Mouse (Mus musculus) myocyte (in vitro differentiated cells): ENCODE data around the gene Rhod. TPM values are rescaled to one million over a fixed set of nuclear protein-coding genes. Genes with fewer than 3 reads are reported as not detected.

Experiments
- H3K27me3 ChIP-seq: one replicate; pipeline ENCODE4 v1.6.1; 2011; ENCODE audit not compliant: control insufficient read depth, insufficient read depth, insufficient read length
- H3K36me3 ChIP-seq: one replicate; pipeline ENCODE4 v1.6.1; 2011; ENCODE audit not compliant: control insufficient read depth, insufficient read depth
- H3K4me2 ChIP-seq: one replicate; pipeline ENCODE4 v1.6.1; 2011; ENCODE audit warnings: low read depth, control low read depth
- H3K4me3 ChIP-seq: one replicate; pipeline ENCODE4 v1.5.1; 2011; ENCODE audit warnings: mild to moderate bottlenecking, control low read depth, moderate library complexity
- H3K79me2 ChIP-seq: one replicate; pipeline ENCODE4 v1.6.1; 2011; ENCODE audit not compliant: control insufficient read depth, insufficient read depth
- H3ac ChIP-seq: one replicate; pipeline ENCODE4 v1.6.1; 2011; ENCODE audit not compliant: control insufficient read depth, insufficient read length
- CEBPB ChIP-seq: IDR thresholded peaks from 2 replicates; pipeline ENCODE4 v1.6.1; 2011; ENCODE audit warnings: mild to moderate bottlenecking, moderate library complexity; ENCODE audit not compliant: poor library complexity, insufficient read depth, severe bottlenecking
- E2F4 ChIP-seq: IDR thresholded peaks from one replicate; pipeline ENCODE4 v1.6.1; 2011; ENCODE audit warnings: mild to moderate bottlenecking, control low read depth, moderate library complexity; ENCODE audit not compliant: insufficient read depth
- MAX ChIP-seq: IDR thresholded peaks from one replicate; pipeline ENCODE4 v1.6.1; 2011; ENCODE audit warnings: low read depth, mild to moderate bottlenecking, control low read depth
- MYOD1 ChIP-seq, 3 experiments: IDR thresholded peaks; one replicate each; pipeline ENCODE4 v1.6.1; 2011; ENCODE audit warnings: control low read depth in 2 of 3, low read depth in 2 of 3, mild to moderate bottlenecking in 2 of 3, moderate library complexity in 1 of 3; ENCODE audit not compliant: insufficient read length in 2 of 3, control insufficient read depth in 1 of 3
- MYOG ChIP-seq, 3 experiments: IDR thresholded peaks; one replicate each; pipeline ENCODE4 v1.6.1; 2011; ENCODE audit warnings: control low read depth in 2 of 3, low read depth in 2 of 3, mild to moderate bottlenecking in 2 of 3; ENCODE audit not compliant: insufficient read length in 2 of 3, control insufficient read depth in 1 of 3, insufficient read depth in 1 of 3
- POLR2A ChIP-seq: IDR thresholded peaks from one replicate; pipeline ENCODE4 v1.6.1; 2011; ENCODE audit warnings: low read depth, mild to moderate bottlenecking, control low read depth, moderate library complexity; ENCODE audit not compliant: insufficient read length
- POLR2AphosphoS2 ChIP-seq: IDR thresholded peaks from one replicate; pipeline ENCODE4 v1.6.1; 2011; ENCODE audit warnings: low read depth, control low read depth; ENCODE audit not compliant: insufficient read length
- REST ChIP-seq: IDR thresholded peaks from one replicate; pipeline ENCODE4 v1.6.1; 2011; ENCODE audit warnings: mild to moderate bottlenecking, control low read depth, moderate library complexity; ENCODE audit not compliant: insufficient read depth, insufficient read length
- SRF ChIP-seq: IDR thresholded peaks from one replicate; pipeline ENCODE4 v1.6.1; 2011; ENCODE audit warnings: low read depth; ENCODE audit not compliant: control insufficient read depth, insufficient read length
- TCF12 ChIP-seq: IDR thresholded peaks from one replicate; pipeline ENCODE4 v1.6.1; 2011; ENCODE audit warnings: mild to moderate bottlenecking, control low read depth; ENCODE audit not compliant: poor library complexity, insufficient read depth, severe bottlenecking
- TCF3 ChIP-seq: IDR thresholded peaks from one replicate; pipeline ENCODE4 v1.6.1; 2011; ENCODE audit warnings: low read depth, control low read depth; ENCODE audit not compliant: insufficient read length
- USF1 ChIP-seq: IDR thresholded peaks from one replicate; pipeline ENCODE4 v1.6.1; 2011; ENCODE audit warnings: low read depth, mild to moderate bottlenecking, control low read depth, moderate library complexity
- polyA plus RNA-seq: library from polyadenylated mRNA; unstranded; fragments of >200 nt; fragmentation: generic; extraction: Trizol; gene quantifications from one replicate; pipeline ENCODE4 v1.2.1, GENCODE M21; 2012; ENCODE audit warnings: missing spikeins

Rhod gene
- polyA plus RNA-seq, 1 experiment, result 51.1 TPM

DNA sequence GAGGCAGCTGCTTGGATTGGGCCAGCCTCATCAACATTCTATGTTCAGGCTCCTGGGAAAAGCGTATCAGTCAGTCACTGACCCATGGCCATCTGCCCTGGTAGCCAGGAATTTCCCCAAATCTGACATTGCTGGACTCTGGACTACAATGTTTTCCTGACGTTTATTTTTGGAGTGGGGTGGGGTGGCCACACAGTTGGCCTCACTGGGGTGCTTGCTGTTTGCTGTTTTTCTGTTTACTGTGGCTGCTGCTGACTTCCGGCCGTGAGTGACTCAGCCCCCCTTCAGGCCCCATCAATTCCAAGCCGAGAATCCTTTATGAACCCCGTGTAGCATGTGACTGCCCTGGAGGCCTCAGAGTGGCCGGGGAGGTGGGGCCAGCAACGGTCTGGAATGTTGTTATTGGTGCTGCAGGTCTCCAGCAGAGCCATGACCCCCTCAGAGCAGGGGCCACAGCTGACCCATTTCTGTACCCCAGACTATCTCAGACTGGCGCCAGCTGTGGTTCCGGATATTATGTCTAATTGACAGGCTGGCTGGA is 2.5 kb upstream of the Rhod start:
- Histone ChIP-seq H3K36me3 (peaks cover 3% of the 10 kb centered on the region), H3K79me2 (peaks cover 11% of the 10 kb centered on the region), H3K4me3 (peak overlapping the region; percentile 77), H3K4me2 (peak overlapping the region; percentile 93), H3ac (no peak overlapping the region), H3K27me3 (no peaks in the 10 kb centered on the region)
- TF ChIP-seq REST, result no peak
- peak; percentile 9 for TF ChIP-seq POLR2A
- peak; percentile 71 for TF ChIP-seq USF1
- TF ChIP-seq MYOD1 (IDR thresholded peaks at IDR 0.05; ENCODE audit: control insufficient read depth in 1 of 3, insufficient read length in 2 of 3, low read depth in 2 of 3), result peak in 2 of 3 experiments; percentile 7 to 65
- TF ChIP-seq MYOG (IDR thresholded peaks at IDR 0.05; ENCODE audit: control insufficient read depth in 1 of 3, insufficient read depth in 1 of 3, insufficient read length in 2 of 3, low read depth in 2 of 3), result peak in 1 of 3 experiments; percentile 32

DNA sequence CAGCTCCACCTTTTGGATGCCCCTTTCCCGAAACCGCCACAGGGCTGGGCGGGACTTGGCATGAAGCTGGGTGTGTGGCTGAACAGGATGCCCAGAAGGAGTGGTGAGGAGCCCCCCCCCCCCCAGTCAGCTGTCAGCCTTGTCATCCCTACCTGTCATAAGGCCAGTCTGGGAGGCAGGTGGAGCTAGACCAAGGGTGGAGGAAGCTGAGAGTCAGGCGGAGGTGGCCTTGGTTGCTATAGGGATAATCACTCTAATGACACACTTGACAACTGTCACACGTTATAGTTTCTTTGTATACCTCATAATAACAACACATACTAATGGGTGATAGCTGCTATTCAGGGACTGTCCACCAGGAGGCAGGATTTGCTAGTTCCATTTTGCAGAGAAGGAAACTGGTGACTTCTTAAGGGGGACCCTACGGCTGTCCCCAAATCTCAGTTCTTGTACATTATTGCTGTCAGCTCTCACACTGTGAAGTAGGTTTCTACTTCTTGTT is 1.9 kb upstream of the Rhod start:
- Histone ChIP-seq H3K79me2 (peaks cover 11% of the 10 kb centered on the region), H3K4me3 (peak overlapping the region; percentile 77), H3K4me2 (peak overlapping the region; percentile 93), H3K36me3 (no peaks in the 10 kb centered on the region), H3K27me3 (no peaks in the 10 kb centered on the region), H3ac (no peak overlapping the region)
- TF ChIP-seq POLR2AphosphoS2 (no peak), MYOG (IDR thresholded peaks at IDR 0.05; ENCODE audit: control insufficient read depth in 1 of 3, insufficient read depth in 1 of 3, insufficient read length in 2 of 3, low read depth in 2 of 3) (peak in 2 of 3 experiments; percentile 76 to 93), SRF (no peak), CEBPB (no peak), TCF12 (peak; percentile 50), MYOD1 (IDR thresholded peaks at IDR 0.05; ENCODE audit: control insufficient read depth in 1 of 3, insufficient read length in 2 of 3, low read depth in 2 of 3) (peak; percentile 79 to 99 (median 94)), E2F4 (no peak), TCF3 (peak; percentile 60)

GRCm38 (mm10) chr19:4440222-4440621 is 990 bp upstream of the Rhod start:
- no peak for TF ChIP-seq MYOG (IDR thresholded peaks at IDR 0.05; ENCODE audit: control insufficient read depth in 1 of 3, insufficient read depth in 1 of 3, insufficient read length in 2 of 3, low read depth in 2 of 3)
- no peak for TF ChIP-seq POLR2A
- TF ChIP-seq USF1, result no peak
- TF ChIP-seq E2F4, result no peak
- TF ChIP-seq TCF12, result no peak
- no peak for TF ChIP-seq MAX
- TF ChIP-seq CEBPB, result no peak
- TF ChIP-seq TCF3, result no peak
- no peak for TF ChIP-seq SRF
- no peak for TF ChIP-seq MYOD1 (IDR thresholded peaks at IDR 0.05; ENCODE audit: control insufficient read depth in 1 of 3, insufficient read length in 2 of 3, low read depth in 2 of 3)
- no peak for TF ChIP-seq POLR2AphosphoS2
- no peak for TF ChIP-seq REST
- peak overlapping the region; percentile 77 for H3K4me3 ChIP-seq

DNA sequence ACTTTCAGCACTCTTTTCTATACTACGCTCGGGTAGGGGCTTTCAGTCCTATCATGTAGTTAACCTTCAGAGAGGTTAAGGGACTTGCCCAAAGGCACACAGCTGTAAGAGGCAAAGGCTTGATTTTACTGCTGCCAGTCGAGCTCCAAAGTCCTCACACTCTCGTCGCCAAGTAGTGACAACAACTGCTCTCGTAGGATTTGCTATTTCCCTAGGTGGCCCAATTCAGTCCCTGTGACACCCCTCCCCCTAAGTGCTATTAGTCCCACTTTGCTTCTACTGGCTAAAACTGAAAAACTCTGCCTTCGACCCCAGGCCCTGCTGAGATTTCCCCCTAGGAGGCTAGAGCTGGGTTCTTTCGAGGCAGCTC is 456 bp downstream of the Rhod start:
- Histone ChIP-seq H3K36me3 (no peaks in the 10 kb centered on the region), H3K27me3 (no peaks in the 10 kb centered on the region), H3K4me3 (peak overlapping the region; percentile 77), H3ac (peak overlapping the region; percentile 16), H3K4me2 (peak overlapping the region; percentile 85), H3K79me2 (peaks cover 16% of the 10 kb centered on the region)
- TF ChIP-seq REST, result no peak
- no peak for TF ChIP-seq CEBPB
- TF ChIP-seq SRF, result no peak
- no peak for TF ChIP-seq MYOG (IDR thresholded peaks at IDR 0.05; ENCODE audit: control insufficient read depth in 1 of 3, insufficient read depth in 1 of 3, insufficient read length in 2 of 3, low read depth in 2 of 3)
- TF ChIP-seq MYOD1 (IDR thresholded peaks at IDR 0.05; ENCODE audit: control insufficient read depth in 1 of 3, insufficient read length in 2 of 3, low read depth in 2 of 3), result no peak
- TF ChIP-seq TCF3, result no peak
- no peak for TF ChIP-seq MAX
- TF ChIP-seq POLR2AphosphoS2, result no peak
- TF ChIP-seq POLR2A, result no peak
- no peak for TF ChIP-seq USF1
- TF ChIP-seq E2F4, result no peak
- no peak for TF ChIP-seq TCF12

More at GRCm38 (mm10) chr19:4440222-4440621, 990 bp upstream of the Rhod start:
- H3ac ChIP-seq, result no peak overlapping the region
- H3K36me3 ChIP-seq, result no peaks in the 10 kb centered on the region
- no peaks in the 10 kb centered on the region for H3K27me3 ChIP-seq
- peak overlapping the region; percentile 93 for H3K4me2 ChIP-seq
- peaks cover 16% of the 10 kb centered on the region for H3K79me2 ChIP-seq

DNA sequence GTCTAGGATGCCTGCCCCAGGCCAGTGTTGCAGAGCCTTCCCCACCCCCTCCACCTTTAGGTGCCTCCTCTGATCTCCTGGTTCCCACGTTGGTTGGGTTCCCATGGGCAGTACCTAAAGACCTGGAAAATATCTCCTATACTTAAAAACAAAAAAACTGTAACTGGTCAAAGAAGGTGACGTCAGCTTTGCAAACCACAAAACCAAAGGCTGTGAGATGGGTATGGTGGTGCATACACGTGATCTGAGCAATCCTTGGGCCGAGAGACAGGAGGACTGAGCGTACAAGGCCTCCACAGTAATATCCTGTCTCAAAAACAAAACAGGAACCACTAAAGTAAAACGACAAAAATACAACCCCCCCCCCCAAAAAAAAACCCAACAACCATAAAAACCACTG is 1.3 kb downstream of the Rhod start:
- no peaks in the 10 kb centered on the region for H3K27me3 ChIP-seq
- no peak overlapping the region for H3ac ChIP-seq
- H3K36me3 ChIP-seq, result no peaks in the 10 kb centered on the region
- peaks cover 16% of the 10 kb centered on the region for H3K79me2 ChIP-seq
- H3K4me2 ChIP-seq, result peak overlapping the region; percentile 85
- TF ChIP-seq USF1 (peak; percentile 69), TCF3 (no peak)
- H3K4me3 ChIP-seq, result peak overlapping the region; percentile 77
